Mouse (Mus musculus): ENCODE measurements around the gene Gm10681.
"Not testable (repeated sequence)": the region's sequence is repeated elsewhere in the genome, so short reads cannot be mapped to it uniquely, and the experiment has no call there.

Gm10681 gene

DNA sequence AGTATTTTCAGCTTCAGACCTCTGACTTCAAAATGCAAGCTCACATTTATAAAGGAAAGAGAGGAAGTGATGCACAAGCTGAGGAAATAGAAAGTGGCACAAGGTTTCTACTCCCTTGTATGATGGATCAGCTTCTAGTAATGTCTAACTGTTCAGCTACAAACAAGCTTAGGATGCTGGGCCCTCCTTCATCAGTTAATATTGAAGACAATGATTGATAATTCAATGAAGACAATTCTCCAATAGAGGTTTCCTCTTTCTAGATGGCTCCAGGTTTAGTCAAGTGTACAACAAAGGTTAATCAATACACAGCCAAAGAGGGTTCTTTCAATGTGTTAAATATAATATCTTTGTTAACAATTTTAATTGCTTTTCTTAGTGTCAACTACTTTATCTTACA, at the start of gene Gm10681:
Gm10681 (minus strand) TSS at position 101 of the 400 bp plus-strand sequence.
- DNase-seq (ENCODE audit: low spot score in 2 of 2): no peak

DNA sequence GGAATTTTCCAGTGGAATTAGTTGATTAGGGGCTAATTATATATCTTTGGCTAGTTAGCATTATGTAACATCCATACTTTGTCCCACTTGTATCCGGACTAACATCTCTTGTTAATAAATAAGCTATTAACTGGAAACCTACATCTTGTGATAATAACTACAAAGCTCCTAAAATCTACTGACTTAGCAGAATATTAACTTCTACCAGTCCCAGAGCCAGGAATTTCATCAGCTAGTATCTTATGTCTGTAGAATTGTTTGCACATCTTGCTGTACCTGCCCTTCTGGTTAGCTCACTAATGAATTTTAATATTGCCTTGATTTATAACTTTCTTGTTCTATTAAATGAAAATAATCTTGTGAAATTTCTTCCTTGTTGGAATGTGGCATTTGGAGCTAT, 46.5 kb upstream of the Gm10681 start:
- no peak for DNase-seq (ENCODE audit: low spot score in 2 of 2)

DNA sequence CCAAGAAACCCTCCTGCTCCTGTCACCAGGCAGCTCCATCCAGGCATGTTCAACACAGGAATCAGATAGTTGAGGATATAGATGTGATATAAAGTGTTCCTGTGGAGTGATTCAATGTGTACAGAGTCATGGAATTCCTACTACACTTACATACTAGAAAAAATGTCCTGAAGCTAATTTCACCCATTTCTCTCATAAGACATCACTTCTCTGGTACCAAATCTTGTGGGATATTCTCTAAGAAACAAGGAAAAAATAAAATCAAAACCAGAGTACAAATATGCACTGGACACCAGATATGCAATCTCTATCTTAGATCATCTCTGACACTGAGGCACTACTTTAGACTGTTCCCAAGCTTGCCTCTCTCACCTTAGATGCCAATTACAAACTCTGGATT, 41.5 kb upstream of the Gm10681 start, which contains the start of gene Hsd3b5:
Hsd3b5 (minus strand) TSS at position 101 of the 400 bp plus-strand sequence.
- no peak for DNase-seq (ENCODE audit: low spot score in 2 of 2)

DNA sequence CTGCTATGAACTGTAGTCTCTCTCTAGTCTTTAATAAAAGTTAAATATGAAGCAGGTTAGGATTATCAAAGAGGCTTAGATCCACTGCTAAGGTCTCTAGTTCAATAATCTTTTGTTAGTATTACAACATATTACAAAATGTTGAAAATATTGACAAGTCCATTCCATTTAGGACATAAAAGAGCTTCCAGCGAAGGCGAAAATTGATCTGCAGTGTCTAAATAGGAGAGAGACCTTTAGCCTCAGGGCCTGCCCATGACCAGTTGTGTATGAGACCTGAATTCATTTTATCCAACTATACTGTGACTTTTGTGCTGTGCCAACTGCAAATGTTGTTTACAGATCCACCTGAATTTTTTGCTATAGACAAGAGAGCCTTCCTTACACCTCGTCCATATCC, 41.0 kb upstream of the Gm10681 start:
- no peak for DNase-seq (ENCODE audit: low spot score in 2 of 2)

DNA sequence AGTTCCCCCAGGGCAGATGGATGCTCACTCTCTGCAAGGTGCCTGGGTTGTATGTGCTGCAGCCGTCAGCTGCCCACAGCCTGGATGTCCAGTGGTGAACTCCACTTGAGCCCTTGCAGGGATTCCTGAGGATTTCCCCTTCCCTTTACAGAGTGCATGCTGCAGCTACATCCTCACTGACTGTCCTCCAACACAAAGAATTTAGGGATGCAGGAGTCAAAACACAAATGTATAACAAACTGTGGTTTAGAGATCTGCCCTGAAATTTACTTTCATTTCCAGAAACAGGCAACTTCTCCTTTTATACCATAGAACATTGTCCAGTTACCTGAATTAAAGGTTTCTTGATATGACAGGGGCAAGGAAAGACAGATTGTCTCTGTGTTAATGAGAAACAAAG, 28.2 kb upstream of the Gm10681 start:
- DNase-seq (ENCODE audit: low spot score in 2 of 2): not testable (repeated sequence)

DNA sequence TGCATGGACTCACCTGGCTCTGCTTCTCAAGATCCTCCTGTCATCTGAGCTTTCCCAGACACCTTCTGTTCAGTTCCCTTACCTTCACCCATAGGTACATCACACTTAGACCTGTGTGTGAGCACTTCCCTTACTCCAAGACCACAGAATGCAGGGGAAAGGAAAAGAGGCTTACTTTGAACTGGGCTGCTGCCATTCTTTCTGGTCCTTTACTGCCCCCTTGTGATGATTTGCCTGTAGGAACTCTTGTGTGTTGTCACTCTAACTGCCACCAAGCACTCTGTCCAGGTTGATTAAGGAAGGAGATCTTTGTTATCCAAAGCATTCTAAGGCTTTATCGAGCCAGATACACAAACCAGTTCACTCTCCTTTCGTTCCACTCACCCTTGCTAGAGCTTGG, 27.6 kb upstream of the Gm10681 start:
- DNase-seq (ENCODE audit: low spot score in 2 of 2): not testable (repeated sequence)

DNA sequence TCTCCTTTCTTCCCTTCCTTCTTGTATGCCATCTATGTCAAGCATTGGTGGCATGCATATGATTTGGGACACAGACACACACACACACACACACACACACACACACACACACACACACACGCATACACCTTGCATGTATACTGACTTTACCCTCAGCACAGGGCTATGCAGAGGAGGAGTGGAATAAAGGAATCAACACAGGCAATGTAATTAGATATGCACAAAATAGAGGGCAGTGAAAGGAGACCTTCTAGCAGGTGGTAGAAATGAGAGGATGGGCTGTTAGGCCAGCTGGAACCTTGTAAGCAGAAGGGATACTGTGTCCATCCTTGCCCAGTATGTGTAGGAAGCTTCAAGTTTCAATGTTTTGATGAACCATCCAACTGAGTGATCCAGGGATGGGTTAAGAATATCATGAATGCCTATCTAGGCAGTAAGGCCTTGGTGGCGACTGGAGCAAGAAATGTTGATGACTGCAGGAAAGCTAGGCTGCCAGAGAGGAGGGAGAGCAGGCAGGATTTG, 25.9 kb upstream of the Gm10681 start:
- not testable (repeated sequence) for DNase-seq (ENCODE audit: low spot score in 2 of 2)

DNA sequence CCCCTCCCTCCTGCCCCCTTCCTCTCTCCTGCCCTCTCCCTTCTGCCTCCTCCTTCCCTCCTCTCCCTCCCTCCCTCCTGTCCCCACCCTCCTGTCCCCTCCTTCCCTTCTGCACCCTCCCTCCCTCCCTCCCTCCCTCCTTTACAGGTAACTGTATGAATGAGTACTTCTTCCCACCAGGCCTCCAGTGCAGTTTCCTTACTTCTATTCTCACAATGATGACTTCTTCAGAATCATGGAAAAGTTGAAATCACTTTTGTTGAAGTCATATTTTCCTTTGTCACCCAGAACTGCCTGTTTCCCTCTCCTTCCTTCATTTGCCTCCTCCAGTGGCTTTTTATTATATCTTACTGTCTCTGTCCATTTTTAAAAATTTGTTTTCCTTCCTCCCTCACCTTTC, 25.4 kb upstream of the Gm10681 start:
- no peak for DNase-seq (ENCODE audit: low spot score in 2 of 2)

DNA sequence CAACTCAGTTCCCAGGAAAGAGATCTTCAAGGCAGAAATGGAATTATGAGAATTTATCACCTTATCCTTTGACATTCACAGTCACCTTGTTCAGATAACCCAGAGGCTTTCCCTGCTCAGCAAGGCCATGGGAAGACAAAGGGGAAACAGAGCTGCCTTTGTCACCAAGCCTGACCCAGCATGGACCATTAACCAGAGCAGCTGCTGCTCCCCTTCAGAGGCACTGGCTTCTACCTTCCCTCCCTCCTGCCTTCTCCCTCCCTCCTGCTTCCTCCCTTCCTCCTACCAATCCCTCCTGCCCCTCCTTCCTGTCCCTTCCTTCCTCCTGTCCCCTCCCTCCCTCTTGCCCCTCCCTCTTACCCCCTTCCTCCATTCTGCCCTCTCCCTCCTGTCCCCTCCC, 24.9 kb upstream of the Gm10681 start:
- not testable (repeated sequence) for DNase-seq (ENCODE audit: low spot score in 2 of 2)

DNA sequence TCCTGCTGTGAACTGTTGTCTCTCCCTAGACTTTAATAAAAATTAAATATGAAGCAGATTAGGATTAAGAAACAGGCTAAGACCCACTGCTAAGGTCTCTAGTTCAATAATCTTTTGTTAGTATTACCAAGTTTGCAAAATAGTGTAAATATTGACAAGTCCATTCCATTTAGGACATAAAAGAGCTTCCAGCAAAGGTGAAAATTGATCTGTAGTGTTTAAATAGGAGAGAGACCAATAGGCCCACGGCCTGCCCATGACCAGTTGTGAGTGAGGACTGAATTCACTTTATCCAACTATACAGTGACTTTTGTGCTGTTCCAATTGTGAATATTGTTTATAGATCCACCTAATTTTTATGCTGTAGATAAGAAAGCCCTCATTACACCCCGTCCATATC, 886 bp downstream of the Gm10681 start:
- no peak for DNase-seq (ENCODE audit: low spot score in 2 of 2)

DNA sequence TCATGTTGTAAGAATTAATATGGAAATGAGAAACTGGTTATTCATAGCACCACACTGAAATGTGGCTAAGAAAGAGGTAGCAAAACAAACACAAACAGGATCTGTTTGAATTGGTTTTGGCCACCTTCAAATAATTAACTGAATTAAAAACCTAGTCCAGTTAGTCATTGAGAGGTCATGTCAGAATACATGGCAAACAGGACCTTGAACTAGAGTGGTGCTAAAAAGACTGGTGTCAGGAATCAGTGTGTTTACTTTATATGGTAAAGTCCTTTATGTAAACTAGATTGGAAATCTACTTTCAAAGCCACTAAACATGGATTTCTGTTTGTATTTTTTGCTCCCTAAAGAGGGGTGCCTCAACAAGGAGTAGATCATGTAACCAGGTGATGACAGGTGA, 6.0 kb downstream of the Gm10681 start:
- DNase-seq (ENCODE audit: low spot score in 2 of 2): not testable (repeated sequence)

DNA sequence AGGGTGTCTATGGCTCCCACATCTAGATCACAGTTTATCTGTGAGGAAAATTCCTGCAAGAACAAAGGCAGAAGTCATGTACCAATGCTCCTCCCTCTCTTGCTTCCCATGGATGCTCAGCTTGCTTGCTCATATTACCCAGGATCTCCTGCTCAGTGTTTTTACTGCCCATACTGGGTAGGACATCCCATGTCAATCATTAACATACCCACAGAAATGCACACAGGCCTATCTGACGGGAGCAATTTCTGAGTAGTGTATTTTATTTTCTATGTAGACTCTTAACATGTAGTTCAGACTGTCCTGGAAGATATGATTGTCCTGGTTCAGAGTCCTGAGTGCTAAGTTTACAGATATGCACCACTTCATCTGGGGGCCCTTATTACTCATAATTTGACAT, 6.4 kb downstream of the Gm10681 start:
- DNase-seq (ENCODE audit: low spot score in 2 of 2): not testable (repeated sequence)

DNA sequence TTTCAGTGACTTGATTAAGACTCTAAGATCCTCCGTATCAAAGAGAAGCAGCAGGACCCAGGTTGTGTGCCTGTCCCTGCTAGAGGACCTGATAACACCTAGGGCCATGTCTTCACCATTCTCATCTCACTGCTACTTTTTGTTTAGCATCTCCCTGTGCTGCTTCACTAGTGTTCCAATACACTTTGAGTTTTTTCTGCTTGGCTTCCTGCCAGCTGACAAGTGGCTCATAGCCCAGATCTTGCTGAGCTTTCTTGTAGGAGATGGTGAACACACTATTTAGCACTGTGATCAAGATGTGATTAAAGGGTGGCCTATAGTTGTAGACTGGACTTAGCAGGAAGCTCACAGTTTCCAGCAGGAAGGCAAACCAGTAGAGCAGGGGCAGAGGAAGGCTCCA, 7.6 kb downstream of the Gm10681 start:
- DNase-seq (ENCODE audit: low spot score in 2 of 2): peak in 1 of 2 experiments; percentile 46

DNA sequence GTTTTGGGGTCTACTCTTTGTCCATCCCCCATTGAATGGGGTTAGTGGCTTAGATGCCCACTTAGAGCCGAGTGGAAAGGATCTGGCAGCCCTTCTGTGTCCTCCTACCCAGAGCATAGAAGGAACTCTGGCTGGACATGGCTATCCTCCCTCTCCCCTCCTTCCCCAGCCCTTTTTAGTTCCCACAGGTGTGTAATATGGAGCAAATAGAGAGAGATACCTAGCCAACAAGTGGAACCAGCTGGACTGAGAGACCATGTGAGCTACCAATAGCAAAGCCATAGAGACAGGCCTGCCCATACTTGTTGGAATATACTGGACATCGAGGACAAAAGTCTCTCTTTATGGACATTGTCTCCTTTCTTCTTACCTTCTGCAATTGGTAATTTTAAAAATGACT, 20.9 kb downstream of the Gm10681 start:
- not testable (repeated sequence) for DNase-seq (ENCODE audit: low spot score in 2 of 2)

DNA sequence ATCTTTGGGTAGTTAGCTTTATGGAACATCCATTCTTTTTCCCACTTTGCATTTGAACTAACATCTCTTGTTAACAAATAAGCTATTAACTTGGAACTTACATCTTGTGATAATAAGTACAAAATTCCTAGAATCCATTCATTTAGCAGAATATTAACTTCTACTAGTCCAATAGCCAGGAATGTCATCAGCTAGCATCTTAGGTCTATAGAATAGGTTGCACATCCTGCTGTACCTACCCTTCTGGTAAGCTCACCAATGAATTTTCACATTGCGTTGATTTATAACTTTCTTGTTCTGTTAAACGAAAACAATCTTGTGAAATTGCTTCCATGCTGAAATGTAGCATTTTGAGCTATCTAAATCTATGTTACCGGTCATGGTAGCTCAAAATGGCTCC, 23.7 kb downstream of the Gm10681 start:
- DNase-seq (ENCODE audit: low spot score in 2 of 2): not testable (repeated sequence)

DNA sequence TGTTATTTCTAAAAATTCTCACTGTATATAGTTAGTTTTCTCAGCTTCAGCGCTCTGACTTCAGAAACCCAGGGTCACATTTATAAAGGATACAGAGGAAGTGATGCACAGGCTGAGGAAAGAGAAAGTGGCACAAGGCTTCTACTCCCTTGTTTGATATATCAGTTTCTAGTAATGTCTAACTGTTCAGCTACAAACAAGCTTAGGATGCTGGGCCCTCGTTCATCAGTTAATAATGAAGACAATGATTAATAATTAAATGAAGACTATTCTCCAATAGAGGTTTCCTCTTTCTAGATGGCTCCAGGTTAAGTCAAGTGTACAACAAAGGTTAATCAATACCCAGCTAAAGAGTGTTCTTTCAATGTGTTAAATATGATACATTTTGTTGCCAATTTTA, 24.8 kb downstream of the Gm10681 start:
- DNase-seq (ENCODE audit: low spot score in 2 of 2): not testable (repeated sequence)

DNA sequence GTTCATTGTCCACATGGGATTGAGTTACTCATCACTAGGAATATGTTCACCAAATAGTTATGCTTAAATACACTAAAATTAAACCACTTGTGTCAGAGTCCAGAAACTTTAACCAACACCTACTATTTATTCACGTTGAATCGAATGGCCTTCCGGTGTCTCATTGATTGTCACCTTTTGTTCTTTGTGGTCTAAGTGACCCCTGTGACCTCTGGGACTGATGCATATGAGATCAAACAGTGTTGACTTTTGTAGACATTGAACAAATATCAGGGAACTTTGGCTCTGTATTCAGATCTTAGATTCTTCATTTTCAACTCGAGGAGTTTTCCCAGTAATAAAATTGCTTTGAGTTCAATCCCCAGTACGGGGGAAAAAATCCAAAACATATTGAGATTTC, 27.9 kb downstream of the Gm10681 start:
- DNase-seq (ENCODE audit: low spot score in 2 of 2): not testable (repeated sequence)

DNA sequence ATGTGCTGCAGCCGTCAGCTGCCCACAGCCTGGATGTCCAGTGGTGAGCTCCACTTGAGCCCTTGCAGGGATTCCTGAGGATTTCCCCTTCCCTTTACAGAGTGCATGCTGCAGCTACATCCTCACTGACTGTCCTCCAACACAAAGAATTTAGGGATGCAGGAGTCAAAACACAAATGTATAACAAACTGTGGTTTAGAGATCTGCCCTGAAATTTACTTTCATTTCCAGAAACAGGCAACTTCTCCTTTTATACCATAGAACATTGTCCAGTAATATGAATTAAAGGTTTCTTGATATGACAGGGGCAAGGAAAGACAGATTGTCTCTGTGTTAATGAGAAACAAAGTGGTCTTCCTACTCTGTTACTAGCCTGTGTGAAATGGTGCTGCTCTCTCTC, 37.8 kb downstream of the Gm10681 start:
- DNase-seq (ENCODE audit: low spot score in 2 of 2): not testable (repeated sequence)

DNA sequence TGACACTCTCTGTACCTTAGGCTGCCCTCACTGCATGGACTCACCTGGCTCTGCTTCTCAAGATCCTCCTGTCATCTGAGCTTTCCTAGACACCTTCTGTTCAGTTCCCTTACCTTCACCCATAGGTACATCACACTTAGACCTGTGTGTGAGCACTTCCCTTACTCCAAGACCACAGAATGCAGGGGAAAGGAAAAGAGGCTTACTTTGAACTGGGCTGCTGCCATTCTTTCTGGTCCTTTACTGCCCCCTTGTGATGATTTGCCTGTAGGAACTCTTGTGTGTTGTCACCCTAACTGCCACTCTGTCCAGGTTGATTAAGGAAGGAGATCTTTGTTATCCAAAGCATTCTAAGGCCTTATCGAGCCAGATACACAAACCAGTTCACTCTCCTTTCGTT, 38.4 kb downstream of the Gm10681 start:
- not testable (repeated sequence) for DNase-seq (ENCODE audit: low spot score in 2 of 2)

DNA sequence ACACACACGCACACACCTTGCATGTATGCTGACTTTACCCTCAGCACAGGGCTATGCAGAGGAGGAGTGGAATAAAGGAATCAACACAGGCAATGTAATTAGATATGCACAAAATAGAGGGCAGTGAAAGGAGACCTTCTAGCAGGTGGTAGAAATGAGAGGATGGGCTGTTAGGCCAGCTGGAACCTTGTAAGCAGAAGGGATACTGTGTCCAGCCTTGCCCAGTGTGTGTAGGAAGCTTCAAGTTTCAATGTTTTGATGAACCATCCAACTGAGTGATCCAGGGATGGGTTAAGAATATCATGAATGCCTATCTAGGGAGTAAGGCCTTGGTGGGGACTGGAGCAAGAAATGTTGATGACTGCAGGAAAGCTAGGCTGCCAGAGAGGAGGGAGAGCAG, 40.1 kb downstream of the Gm10681 start:
- not testable (repeated sequence) for DNase-seq (ENCODE audit: low spot score in 2 of 2)

DNA sequence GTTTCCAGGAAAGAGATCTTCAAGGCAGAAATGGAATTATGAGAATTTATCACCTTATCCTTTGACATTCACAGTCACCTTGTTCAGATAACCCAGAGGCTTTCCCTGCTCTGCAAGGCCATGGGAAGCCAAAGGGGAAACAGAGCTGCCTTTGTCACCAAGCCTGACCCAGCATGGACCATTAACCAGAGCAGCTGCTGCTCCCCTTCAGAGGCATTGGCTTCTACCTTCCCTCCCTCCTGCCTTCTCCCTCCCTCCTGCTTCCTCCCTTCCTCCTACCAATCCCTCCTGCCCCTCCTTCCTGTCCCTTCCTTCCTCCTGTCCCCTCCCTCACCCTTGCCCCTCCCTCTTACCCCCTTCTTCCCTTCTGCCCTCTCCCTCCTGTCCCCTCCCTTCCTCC, 41.0 kb downstream of the Gm10681 start:
- not testable (repeated sequence) for DNase-seq (ENCODE audit: low spot score in 2 of 2)

DNA sequence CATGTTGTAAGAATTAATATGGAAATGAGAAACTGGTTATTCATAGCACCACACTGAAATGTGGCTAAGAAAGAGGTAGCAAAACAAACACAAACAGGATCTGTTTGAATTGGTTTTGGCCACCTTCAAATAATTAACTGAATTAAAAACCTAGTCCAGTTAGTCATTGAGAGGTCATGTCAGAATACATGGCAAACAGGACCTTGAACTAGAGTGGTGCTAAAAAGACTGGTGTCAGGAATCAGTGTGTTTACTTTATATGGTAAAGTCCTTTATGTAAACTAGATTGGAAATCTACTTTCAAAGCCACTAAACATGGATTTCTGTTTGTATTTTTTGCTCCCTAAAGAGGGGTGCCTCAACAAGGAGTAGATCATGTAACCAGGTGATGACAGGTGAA, 63.6 kb downstream of the Gm10681 start:
- DNase-seq (ENCODE audit: low spot score in 2 of 2): not testable (repeated sequence)

DNA sequence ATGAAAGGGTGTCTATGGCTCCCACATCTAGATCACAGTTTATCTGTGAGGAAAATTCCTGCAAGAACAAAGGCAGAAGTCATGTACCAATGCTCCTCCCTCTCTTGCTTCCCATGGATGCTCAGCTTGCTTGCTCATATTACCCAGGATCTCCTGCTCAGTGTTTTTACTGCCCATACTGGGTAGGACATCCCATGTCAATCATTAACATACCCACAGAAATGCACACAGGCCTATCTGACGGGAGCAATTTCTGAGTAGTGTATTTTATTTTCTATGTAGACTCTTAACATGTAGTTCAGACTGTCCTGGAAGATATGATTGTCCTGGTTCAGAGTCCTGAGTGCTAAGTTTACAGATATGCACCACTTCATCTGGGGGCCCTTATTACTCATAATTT, 64.1 kb downstream of the Gm10681 start:
- not testable (repeated sequence) for DNase-seq (ENCODE audit: low spot score in 2 of 2)

DNA sequence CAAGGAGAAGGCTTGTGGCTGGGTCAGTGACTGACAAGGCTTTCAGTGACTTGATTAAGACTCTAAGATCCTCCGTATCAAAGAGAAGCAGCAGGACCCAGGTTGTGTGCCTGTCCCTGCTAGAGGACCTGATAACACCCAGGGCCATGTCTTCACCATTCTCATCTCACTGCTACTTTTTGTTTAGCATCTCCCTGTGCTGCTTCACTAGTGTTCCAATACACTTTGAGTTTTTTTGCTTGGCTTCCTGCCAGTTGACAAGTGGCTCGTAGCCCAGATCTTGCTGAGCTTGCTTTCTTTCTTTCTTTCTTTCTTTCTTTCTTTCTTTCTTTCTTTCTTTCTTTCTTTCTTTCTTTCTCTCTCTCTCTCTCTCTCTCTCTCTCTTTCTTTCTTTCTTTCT, 65.8 kb downstream of the Gm10681 start:
- not testable (repeated sequence) for DNase-seq (ENCODE audit: low spot score in 2 of 2)

Measured in cerebellum, postnatal 4 days (tissue).